Mouse (Mus musculus): ENCODE results near the gene 1700019D03Rik.
"Not testable (repeated sequence)": the region's sequence is repeated elsewhere in the genome, so short reads cannot be mapped to it uniquely, and the experiment has no call there.

1700019D03Rik gene

GRCm38 (mm10) chr1:52954456-52954855 is 65.5 kb downstream of the 1700019D03Rik start:
- DNase-seq (ENCODE audit: low spot score): no peak

- DNase-seq (ENCODE audit: low spot score): no peak
These were observed 66.4 kb downstream of the 1700019D03Rik start for GRCm38 (mm10) chr1:52953548-52953947.

- DNase-seq (ENCODE audit: low spot score): peak; percentile 16
These were observed 67.2 kb downstream of the 1700019D03Rik start for GRCm38 (mm10) chr1:52952551-52953397.

- DNase-seq (ENCODE audit: low spot score): no peak
These were observed 67.8 kb downstream of the 1700019D03Rik start for GRCm38 (mm10) chr1:52952143-52952542.

- no peak for DNase-seq (ENCODE audit: low spot score)
These were observed 68.7 kb downstream of the 1700019D03Rik start for GRCm38 (mm10) chr1:52951146-52951868.

GRCm38 (mm10) chr1:52947895-52948294 is 72.1 kb downstream of the 1700019D03Rik start:
- no peak for DNase-seq (ENCODE audit: low spot score)

- no peak for DNase-seq (ENCODE audit: low spot score)
These were observed 81.0 kb downstream of the 1700019D03Rik start for GRCm38 (mm10) chr1:52939021-52939420.

- DNase-seq (ENCODE audit: low spot score): no peak
These were observed 85.5 kb downstream of the 1700019D03Rik start for GRCm38 (mm10) chr1:52934494-52934893.

GRCm38 (mm10) chr1:52924482-52924881 is 95.5 kb downstream of the 1700019D03Rik start:
- not testable (repeated sequence) for DNase-seq (ENCODE audit: low spot score)

- DNase-seq (ENCODE audit: low spot score): not testable (repeated sequence)
These were observed 101.1 kb downstream of the 1700019D03Rik start for GRCm38 (mm10) chr1:52918897-52919296.

- no peak for DNase-seq (ENCODE audit: low spot score)
These were observed 103.3 kb downstream of the 1700019D03Rik start for GRCm38 (mm10) chr1:52916655-52917054.

GRCm38 (mm10) chr1:52909783-52910182 is 110.2 kb downstream of the 1700019D03Rik start:
- DNase-seq (ENCODE audit: low spot score): no peak

- no peak for DNase-seq (ENCODE audit: low spot score)
These were observed 135.8 kb downstream of the 1700019D03Rik start for GRCm38 (mm10) chr1:52884208-52884607.
